Mouse (Mus musculus) left cerebral cortex, adult 11 months (tissue): ENCODE measurements around the gene Mllt6.
"Not testable (repeated sequence)": the region's sequence is repeated elsewhere in the genome, so short reads cannot be mapped to it uniquely, and the experiment has no call there.

ENCODE experiments used
- DNase-seq: peaks from one replicate; pipeline ENCODE4 v3.0.0; 2022; ENCODE audit warnings: low spot score

Mllt6 gene

DNA sequence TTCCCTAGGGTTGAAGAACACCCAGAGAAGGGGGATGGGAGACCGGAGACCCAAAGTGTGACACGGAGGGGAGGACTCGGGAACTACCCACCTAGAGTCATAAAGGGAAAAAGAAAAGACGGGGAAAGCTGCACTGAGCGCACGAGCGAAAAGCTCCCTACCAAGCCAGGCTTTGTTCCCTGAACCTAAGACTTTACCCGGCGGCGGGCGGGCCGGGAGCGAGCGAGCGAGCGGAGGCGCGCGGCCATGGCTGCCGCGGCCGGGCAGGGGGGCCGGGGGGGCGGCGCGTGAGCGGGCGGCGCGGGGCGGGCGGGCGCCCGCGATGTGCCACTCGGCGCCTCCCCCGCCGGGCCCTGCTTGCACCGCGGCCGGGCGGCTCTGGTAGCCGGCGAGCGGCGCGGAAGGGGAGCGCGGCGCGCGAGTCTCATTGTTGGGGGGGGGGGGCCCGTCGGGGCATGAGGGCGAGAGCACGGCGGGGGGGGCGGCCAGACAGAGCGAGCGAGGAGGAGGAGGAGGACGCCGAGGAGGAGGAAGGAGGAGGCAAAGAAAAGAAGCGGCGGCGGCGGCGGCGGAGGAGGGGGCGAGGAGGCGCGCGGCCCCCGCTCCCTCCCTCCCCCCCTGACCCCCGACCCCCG lies at the start of gene Mllt6:
Gene Mllt6, plus strand, starts transcription at position 522 of the 635 bp plus-strand sequence.
- no peak for DNase-seq

DNA sequence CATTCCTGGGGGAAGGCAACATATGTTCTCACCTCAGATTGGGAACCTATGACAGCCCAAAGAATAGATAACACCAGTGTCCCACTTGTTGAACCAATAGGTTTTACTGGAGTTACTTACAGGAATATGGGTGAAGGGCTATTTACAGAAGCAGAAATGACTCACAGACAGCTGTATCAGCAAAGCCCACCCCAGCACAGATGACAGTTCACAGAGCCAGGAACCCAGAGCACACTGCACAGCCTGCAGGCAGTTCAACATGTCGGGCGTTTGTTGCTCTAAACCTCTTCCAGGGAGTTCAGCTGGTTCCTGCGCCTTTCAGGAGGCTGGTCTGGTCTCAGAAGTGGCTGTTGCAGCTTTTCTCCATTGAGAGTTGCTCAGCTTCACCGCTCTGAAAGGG lies 47.9 kb upstream of the Mllt6 start:
- DNase-seq = no peak

DNA sequence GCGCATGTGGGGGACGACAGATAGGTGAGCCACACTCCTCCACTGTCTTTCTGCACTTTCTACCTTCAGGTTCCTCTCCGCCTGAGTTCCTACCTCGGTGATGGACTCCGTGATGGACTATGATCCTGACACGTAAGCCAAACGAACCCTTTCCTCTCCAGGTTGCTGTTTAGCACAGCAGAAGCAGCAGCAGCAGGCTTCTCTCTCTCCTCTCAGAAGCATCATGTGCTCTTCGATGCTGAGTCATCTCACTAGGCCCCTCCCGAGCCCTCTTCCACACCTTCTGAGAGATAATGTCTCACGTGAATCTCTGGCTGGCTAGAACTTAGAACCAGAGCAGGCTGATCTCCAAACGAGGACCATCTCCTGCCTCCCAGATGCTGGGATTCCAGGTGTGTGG lies 44.8 kb upstream of the Mllt6 start:
- DNase-seq = no peak

DNA sequence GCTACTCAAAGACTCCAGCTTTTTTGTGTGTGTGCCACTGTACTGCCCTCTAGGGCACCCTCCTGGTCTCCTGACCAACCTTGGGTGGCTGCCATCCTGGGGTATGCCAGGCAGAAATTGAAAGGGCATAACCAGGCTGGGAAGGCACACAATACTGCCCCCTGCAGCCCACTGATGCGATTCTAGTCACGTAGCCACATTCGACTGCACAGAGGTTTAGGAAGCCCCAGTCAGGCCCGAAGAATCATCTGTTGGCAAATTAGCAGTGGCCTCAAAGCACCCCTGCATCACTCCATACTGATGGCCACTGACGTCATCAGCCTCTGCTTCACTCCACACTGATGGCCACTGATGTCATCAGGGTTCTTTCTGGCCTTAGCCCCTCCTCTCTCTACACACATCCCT lies 43.8 kb upstream of the Mllt6 start:
- DNase-seq = peak; percentile 80

DNA sequence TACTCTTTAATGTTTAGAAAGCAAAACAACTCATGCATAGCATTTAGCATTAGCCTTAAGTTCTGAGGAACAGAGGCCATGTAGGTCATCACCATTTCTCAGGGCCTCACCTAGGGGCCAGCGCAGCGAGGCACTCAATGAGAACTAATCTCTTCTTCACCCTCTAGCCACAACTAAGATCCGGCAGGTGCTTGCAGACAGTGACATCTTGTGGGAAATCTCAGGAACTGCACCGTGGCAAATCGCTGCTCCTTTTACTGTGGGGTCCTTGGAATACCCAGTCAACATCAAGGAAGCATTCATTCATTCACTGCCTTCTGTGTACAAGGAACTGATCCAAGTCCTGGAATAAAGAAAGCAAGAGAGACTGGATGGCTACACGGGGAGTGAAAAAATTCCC lies 40.8 kb upstream of the Mllt6 start:
- DNase-seq = no peak

DNA sequence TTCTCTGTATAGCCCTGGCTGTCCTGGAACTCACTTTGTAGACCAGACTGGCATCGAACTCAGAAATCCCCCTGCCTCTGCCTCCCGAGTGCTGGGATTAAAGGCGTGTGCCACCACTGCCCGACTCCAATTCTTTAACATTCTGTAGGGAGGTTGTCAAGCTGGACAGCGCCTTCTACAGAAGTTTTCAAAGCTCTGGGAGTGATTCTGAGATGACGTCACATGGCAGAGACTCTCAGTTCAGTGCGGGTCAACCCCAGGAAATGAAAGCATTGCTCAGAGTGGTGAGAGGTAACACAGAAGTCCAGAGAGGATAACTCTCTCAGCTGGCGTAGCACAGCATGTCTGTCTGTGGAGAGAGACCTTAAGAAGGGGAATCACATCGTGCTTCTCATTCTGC lies 40.0 kb upstream of the Mllt6 start:
- DNase-seq = no peak

DNA sequence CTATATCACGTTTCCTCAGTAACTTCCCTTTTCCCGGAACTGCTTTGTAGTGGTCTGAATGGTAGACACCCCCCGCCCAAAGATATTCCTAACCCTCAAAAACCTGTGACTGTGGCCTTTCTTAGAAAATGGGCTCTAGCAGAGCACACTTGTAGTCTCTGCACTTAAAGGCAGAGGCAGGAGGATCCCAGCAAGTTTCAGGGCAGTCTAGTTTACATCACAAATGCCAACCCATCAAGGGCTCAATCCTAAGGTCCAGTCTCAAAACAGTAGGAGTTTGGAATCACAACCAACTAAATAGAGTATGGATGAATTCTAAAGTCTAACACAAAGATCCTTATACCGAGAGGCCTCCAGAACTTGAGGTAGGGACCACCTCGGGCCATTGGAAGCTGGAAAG lies 37.7 kb upstream of the Mllt6 start:
- no peak for DNase-seq

DNA sequence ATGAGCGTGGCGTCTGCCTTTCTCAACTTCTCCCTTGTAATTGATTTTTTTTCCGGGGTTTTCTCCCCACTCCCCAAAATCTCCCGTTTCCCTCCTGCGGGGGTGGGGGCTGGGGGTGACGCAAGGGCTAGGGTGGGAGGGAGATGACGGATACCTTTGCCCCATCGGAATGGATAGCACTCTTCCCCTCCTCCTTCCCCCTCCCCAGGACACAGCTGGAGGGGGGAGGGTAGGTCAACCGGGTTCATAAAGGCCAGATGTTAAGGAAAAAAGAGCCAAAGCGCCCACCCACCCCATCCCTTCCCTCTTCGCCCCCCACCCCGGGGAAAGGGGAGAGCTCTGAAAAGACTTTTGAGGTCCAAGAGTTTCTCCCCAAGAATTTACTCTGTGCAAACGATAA lies 36.8 kb upstream of the Mllt6 start:
- no peak for DNase-seq

DNA sequence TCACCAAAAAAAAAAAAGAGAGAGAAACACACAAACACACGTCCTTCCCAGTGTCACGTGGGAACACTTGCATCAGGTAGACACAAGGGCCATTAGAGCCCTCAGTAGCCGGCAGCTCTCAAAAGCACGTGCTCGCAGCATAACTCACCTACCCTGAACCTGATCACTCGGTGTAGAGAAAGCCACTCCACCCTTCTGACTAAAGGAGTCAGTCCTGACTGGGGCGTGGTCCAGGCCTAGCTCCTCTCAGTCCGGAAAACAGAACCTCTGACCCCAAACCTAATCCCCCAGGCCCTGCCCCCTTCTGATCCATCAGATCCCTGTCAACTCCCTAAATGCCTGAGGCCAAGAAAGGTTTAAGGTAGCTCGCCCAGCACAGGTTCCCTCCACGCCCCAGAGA lies 36.4 kb upstream of the Mllt6 start:
- DNase-seq = no peak

DNA sequence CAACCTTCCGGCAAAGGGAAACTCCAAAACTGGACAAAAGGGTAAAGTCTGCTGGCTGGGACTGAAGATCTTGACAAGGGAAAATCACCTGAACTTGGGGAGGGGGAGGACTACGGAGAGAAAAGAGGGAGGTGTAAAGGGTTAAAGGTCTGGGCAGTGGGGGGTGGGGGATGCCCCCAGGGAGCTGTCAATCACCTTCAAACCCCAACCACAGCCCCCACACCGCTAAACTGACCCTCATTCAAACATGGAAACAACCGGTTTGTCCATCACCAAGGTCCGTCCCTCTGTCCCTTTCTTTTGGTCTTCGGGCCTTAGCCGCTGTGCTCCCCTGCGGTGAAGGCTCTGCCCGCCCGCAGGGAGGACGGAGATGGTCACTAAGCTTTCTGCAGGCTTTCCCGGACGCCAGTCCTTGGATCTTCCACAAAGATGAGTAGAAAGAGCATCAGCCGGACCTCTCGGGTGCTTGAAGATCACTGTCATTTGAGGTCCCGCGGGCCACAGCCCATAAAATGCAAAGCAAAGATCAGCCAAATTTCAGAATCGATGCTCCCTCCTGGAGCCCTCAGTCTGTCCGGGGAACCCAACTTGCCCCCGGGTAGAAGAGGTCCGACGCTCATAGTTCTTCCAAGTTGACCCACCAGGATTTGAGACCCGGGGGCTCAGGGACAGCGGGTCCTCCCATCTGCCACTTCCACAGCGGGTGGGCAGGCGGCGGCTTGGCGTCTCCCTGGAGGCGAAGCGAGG lies 35.5 kb upstream of the Mllt6 start:
- DNase-seq = no peak

DNA sequence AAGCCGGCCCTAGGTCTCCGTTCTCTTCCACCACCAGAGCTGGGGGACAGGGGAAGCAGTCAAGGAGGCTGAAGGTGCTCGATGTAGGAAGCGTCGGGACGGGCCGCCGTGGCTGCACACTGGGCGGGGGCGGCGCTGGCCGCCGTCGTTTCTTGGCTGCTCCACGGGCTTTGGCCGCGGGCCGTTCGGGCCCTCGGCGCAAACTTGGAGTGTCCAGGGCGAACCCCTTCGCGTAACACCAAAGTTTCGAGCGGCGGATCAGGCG lies 35.0 kb upstream of the Mllt6 start:
- DNase-seq = no peak

DNA sequence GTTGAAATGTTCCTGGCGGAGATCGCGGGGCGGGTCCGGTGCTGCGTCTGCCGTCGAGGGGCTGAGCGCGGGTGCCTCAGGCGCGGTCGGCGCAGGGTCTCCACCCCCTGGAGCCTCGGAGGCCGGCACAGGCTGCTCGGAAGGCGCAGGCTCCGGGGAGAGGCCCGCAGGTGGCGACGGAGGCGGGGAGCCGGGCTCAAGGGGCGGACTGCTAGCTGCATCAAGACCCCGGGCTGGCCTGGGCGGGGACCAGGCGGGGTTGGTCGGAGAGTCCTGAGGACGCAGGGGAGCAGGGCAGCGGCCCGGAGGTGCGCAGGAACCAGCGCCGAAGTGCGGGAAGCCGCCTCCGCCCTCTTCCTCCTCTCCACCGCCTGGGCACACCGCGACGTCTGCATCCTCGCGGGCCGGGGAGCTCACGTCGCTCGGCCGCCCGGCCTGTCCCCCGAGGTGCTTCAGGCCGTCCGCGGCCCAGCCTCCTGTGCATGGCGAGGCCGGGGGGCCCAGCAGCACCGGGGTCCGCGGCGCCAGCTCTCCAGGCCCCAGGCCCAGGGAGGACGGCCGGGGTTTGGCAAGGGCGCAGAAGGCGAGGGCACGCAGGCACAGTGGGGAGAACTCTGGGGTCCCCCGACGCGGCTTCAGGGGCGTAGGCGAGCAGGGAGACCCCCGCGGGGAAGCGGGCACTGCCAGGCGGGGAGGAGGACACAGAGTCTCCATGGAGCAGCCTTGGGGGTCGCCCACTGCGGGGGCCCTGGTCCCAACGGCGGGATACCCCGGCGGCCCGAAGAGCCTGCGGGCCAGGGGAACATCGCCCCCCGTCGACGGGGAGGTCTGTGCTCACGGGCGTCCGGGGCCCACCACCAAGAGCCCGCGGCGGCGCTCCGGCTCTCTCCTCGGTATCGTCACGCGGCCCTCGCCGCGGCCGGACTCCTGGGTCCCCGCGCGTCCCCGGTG lies 34.4 kb upstream of the Mllt6 start:
- DNase-seq = no peak

DNA sequence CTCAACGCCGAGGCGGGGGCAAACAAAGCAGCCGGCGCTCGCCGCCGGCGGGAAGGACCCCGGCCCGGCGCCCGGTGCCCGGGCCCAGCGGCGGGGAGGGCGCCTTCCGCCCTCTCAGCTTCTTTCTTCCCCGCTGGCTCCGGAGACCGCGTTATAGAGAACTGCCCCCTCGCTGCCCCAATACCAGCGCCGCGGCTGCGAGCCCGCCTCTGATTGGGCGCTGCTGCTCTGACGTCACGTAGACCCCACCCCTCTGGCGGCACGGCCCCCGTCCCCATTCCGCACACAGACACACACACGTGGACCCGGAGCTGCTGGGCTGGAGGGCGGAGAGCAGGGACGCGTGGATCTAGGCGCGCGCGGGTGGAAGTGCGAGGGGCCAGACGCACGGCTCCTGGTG lies 33.6 kb upstream of the Mllt6 start, which contains the start of gene Epop:
Gene Epop, minus strand, starts transcription at position 127 of the 400 bp plus-strand sequence.
- peak; percentile 86 for DNase-seq

DNA sequence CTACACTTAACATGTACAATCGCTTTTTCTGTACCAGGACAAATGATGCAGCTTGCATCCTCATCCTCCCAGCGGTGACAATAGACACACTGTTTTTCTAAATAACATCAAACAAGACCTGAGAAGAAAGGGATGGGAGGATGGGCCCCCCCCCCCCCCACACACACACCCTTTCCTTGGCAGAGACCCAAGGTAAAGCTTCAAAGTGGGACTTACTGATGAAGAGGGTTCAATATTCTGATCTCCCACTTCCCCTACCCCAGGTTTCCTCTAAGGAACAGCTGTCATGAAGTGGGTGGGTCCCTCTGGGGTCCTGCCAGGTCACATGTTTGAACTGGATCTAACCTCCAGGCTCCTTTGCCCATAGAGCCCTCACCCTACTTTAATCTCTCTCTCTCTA lies 32.2 kb upstream of the Mllt6 start:
- DNase-seq = no peak

DNA sequence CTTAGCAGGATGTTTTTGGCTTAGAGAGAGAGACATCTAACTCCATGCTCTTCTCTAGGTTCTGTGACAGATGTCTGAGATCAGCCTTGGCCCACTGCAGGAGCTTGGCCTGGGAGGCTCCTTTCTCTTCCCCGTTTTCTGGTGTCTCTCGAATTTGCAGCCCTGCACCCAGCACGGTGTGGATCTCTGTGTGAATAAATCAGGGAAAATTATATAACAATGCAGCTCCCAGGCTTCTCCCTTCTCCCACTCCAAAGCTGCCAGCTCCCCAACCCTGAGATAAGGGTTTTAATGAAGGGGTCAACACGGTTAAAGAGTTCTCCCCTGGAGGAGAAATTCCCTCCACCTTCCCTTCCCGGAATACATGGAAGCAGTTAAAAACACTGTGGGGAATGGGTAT lies 31.7 kb upstream of the Mllt6 start:
- no peak for DNase-seq

DNA sequence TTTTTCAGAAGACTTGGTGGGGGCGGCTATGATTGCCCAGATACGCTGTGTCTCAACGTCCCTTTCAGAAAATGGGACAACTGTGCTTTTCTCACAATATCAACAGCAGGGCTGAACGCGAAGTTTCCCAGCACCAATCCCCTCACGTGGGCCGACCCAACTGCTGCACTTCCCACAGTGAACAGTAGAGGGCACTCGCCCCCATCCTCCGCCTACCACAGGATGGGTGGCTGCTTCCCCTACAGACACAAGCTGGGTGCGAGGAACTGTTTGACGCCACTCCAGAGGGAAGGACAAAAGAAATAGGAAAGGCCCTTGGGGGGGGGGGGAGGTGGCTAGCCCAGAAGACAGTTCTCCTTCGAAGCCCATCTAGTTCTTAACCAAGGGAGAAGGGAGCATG lies 31.3 kb upstream of the Mllt6 start:
- peak; percentile 71 for DNase-seq

DNA sequence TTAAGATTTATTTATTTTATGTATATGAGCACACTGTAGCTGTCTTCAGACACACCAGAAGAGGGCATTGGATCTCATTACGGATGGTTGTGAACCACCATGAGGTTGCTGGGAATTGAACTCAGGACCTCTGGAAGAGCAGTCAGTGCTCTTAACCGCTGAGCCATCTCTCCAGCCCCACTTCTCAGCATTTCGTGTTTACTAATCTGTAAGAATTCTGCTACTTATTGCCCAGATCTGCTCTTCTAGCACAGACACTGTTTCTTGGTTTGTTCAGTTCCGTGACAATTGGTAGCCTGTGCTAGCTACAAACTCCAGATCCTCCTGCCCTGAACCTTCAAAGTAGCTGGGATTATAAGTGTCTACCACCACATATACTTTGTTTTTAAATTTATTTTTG lies 30.8 kb upstream of the Mllt6 start:
- not testable (repeated sequence) for DNase-seq

DNA sequence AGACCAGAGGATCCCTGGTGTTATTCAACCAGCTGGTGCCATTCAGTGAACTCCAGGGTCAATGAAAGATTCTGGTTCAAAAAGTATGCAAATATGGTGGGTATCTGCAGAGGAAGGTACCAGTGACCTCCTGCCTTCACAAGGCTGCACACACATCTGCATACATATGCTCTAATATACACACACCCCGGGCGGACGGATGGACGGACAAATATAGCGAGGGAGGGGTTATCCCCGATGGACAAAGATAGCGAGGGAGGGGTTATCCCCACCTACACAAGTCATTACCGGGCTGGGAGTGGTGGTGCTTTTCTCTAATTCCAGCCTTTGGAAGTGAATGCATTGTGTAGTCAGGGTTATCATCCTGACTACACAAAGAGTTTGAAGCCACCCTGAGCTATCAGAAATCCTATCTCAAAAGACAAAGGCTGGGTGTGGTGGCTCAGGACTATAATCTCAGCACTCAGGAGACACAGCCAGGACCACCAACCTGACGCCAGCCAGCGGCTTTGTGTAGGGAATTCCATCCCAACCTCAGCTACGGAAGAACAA lies 27.7 kb upstream of the Mllt6 start:
- DNase-seq = no peak

DNA sequence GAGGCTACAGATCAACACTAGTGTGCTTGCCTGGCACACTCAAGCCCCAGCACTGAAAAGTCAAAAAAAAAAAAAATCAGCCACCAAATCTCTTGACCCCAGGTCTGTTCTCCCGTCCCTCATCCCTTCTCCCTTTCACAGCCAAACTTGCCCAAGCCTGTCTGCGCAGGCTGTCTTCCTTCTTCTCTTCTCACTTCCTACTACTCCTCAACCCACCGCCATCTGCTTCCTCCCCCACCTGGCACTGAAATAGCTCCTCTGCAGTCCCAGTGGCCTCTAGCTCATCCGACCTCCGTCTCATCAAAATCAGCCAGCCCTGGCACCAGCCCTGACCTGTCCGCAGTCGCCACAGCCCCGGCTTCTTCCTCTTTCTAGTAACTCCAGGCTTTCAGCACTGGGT lies 21.5 kb upstream of the Mllt6 start:
- no peak for DNase-seq

DNA sequence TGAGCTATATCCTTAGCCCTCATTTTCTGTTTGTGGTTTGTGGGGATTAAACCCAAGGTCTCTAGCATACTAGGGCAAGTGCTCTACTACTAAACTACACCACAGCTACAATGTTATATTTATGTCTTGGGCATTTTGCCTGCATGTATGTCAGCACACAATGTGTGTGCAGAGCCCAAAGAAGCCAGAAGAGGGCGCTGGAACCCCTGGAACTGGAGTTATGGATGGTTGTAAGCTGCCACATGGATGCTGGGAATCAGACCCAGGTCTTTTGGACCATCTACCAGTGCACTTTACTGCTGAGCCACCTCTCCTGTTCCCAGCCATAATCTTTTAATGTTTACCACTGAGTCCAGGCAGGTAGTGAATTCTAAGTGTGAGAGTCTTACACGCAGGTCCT lies 20.5 kb upstream of the Mllt6 start:
- DNase-seq = no peak

DNA sequence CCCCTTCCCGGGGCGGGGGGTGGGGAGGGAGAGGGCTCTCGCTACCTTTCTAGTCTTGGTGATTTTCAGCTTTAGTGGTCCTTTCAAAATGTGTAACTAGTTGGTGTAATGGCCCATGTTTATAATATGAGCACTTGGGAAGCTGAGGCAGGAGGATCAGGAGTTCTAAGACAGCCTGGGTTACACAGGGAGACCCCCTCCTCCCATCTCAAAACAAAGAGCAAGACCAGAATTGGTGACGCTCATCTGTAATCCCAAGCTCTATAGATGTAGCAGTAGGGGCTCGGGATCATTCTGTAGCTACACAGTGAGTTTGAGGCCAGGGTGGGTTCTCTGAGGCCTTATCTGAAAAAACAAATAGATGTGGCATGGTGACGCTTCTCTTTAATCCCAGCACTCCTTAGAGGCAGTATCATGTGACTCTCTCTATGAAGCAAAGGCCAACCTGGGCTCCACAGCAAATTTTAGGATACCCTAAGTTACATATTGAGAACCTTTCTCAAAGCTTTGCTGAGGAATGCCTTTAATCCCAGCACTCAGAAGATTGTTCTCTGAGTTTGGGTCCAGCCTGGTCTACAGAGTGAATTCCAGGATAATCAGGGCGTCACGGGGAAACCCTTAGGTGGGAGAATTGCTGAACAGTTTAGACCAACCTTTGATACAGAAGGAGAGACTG lies 19.7 kb upstream of the Mllt6 start:
- no peak for DNase-seq

DNA sequence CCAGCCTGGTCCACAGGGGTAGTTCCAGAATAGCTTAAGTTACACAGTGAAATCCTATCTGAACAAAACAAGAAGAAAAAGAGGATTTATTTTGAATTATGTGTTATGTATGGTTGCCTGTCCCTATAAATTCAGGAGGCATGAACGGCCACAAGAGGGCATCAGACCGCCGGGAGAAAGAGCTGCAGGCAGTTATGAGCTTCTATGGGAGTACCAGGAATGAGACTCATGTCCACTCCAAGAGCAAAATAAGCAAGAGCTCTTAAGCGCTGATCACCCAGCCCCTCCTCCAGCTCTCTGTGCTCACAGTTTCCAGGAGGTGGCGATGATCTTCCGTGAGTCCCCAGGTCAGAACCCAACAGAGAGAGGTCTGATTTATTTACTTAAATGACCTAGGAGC lies 18.4 kb upstream of the Mllt6 start:
- no peak for DNase-seq
